Mouse (Mus musculus) forebrain, embryonic 10.5 days (tissue): Measurements from ENCODE around the gene Hbq1a. TPM values are rescaled to one million over a fixed set of nuclear protein-coding genes. Genes with fewer than 3 reads are reported as not detected.
A peak's percentile ranks its signal among the peaks of the same experiment; 100 is the strongest.
"Not testable (repeated sequence)": the region's sequence is repeated elsewhere in the genome, so short reads cannot be mapped to it uniquely, and the experiment has no call there.

Experiments used
- DNase-seq: peaks from one replicate; pipeline ENCODE4 v3.0.0-alpha.2; 2017; ENCODE audit warnings: low spot score; ENCODE audit errors: extremely low spot score
- H3K27ac ChIP-seq: fragments of 300-500 bp; sonication (generic); 2 replicates; pipeline ENCODE4 v1.5.1; 2016; ENCODE audit warnings: mild to moderate bottlenecking
- H3K27me3 ChIP-seq: fragments of 300-500 bp; sonication (generic); 2 replicates; pipeline ENCODE4 v1.6.1; 2016; ENCODE audit warnings: mild to moderate bottlenecking; ENCODE audit not compliant: poor library complexity, severe bottlenecking
- H3K36me3 ChIP-seq: fragments of 300-500 bp; sonication (generic); replicated peaks from 2 replicates; pipeline ENCODE4 v1.6.1; 2016; ENCODE audit warnings: mild to moderate bottlenecking, moderate library complexity
- H3K4me1 ChIP-seq: fragments of 300-500 bp; sonication (generic); 2 replicates; pipeline ENCODE4 v1.6.1; 2016
- H3K4me3 ChIP-seq: fragments of 300-500 bp; sonication (generic); 2 replicates; pipeline ENCODE4 v1.5.1; 2016; ENCODE audit warnings: mild to moderate bottlenecking, moderate library complexity
- H3K9me3 ChIP-seq: fragments of 300-500 bp; sonication (generic); 2 replicates; pipeline ENCODE4 v1.6.1; 2016; ENCODE audit warnings: mild to moderate bottlenecking, moderate library complexity
- WGBS: fragments of 180-500 bp; shearing (Covaris S2); methylation state at CpG from one replicate; pipeline ENCODE4 v1.1.7; 2016; 5-methylcytosine and 5-hydroxymethylcytosine counted together
- polyA plus RNA-seq: library from polyadenylated mRNA; unstranded; fragments of >200 nt; fragmentation: Nextera tagmentation; extraction: Ambion mirVana; gene quantifications from 2 replicates; pipeline ENCODE4 v1.2.1, GENCODE M21; 2016

Gene Hbq1a
- polyA plus RNA-seq, 1 experiment from 2014 or later = not detected

DNA sequence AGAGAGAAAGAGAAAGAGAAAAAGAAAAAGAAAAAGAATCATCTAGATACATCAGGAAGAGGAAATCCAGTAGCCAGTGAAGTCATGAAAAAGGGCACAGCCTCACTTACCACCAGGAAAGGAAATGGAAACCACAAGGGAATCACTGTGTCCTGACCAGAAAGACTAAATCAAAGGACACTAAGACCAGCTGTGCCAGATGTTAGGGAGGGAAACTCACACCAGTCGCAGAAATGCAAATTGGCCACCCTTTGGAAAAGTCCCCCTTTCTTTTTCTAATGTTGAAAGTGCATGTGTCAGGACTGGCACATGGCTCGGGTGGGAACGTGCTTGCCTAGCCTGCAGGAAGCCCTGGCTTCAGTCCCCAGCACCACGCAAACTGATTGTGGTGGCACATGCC lies 28.7 kb upstream of the Hbq1a start:
- Histone ChIP-seq H3K4me3 (no peak overlapping the region), H3K4me1 (peaks cover 16% of the 10 kb centered on the region), H3K9me3 (no peaks in the 10 kb centered on the region), H3K27me3 (peaks cover 1% of the 10 kb centered on the region; the same call in 1 of the 2 replicates), H3K27ac (no peak overlapping the region), H3K36me3 (no peaks in the 10 kb centered on the region)
- no peak for DNase-seq
- WGBS = 61% methylated on average over 4 of the region's 4 CpGs

DNA sequence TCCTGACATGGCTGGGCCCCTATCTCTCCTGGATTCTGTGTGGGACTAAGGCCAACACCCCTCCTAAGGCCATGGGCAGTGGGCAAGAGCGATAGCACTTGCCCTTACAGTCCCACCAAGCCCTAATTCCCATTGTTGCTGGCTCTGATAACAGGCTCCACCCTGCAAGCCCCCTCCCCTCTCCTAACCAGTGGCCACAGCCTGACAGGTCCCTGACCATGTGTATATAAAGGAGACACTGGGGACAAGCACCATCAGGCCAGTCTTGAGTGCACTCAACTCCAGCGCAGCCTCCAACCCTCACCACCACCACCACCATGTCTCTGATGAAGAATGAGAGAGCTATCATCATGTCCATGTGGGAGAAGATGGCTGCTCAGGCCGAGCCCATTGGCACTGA lies 23.5 kb upstream of the Hbq1a start, which contains the start of gene Hba-x:
Hba-x (plus strand) TSS at position 54 of the 400 bp plus-strand sequence.
- no peak for DNase-seq
- 76% methylated on average over 3 of the region's 3 CpGs for WGBS
- no peaks in the 10 kb centered on the region for H3K9me3 ChIP-seq
- H3K4me3 ChIP-seq = no peak within 1 kb of the TSS
- no peaks in the 10 kb centered on the region for H3K36me3 ChIP-seq
- peaks cover 10% of the 10 kb centered on the region for H3K4me1 ChIP-seq
- peak within 1 kb of the TSS; percentile 26; the same call in 1 of the 2 replicates for H3K27ac ChIP-seq
- H3K27me3 ChIP-seq = peaks cover 30% of the 10 kb centered on the region

DNA sequence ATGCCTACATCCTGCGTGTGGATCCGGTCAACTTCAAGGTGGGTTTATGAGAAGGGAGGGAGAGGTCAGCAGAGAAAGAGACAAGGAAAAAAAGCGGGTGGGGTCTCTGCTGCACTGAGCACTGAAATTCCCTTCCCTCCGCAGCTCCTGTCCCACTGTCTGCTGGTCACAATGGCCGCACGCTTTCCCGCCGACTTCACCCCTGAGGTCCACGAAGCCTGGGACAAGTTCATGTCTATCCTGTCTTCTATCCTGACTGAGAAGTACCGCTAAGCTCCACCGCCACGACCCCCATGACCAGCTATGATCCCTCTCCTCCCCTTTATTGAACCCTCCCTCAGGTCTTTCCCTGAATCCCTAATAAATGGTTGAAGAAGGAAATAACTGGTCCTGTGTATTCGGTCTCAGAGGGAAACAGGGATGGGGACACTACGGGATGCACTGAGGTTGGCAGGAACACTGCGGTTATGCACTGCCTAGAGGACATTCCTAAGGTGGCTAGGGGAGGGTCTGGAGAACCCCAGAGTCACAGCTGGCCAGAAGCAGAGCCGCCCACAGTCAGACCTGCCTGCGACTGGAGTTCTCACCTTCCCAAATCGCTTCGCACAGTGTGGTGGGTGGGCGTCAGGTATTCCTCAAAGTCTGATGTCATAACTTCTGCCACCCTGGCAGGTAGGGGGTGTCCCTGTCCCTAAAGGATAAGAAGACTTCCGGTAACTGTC lies 22.0 kb upstream of the Hbq1a start:
- Histone ChIP-seq H3K4me1 (peaks cover 10% of the 10 kb centered on the region), H3K9me3 (no peaks in the 10 kb centered on the region), H3K27ac (no peak overlapping the region), H3K36me3 (no peaks in the 10 kb centered on the region), H3K4me3 (no peak overlapping the region), H3K27me3 (peaks cover 35% of the 10 kb centered on the region)
- 74% methylated on average over 21 of the region's 21 CpGs for WGBS
- DNase-seq = peak; percentile 26

DNA sequence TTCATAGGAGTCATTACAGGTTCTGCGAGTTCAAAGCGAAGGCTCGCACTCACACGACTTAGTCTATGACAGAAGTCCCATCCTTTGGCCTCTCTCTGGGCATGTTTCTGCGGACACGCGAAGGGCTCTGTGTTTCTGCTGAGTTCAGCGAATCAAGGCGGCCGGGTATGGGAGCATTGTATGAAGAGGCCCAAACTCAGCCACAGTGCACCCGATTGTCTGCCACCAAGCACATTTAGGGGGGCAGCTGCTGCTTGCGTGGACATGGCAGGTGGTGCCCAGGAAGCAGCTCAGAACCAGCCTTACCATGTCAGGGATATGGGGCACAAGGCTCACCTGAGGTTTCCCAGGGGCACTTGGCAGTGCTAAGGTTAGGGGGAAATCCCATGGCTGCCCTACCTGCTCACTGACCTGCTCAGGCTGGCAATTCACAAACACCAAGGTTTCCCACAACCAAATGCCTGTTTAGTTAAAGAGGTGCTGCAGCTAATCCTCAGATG lies 21.4 kb upstream of the Hbq1a start:
- WGBS = 83% methylated on average over 12 of the region's 12 CpGs
- H3K27ac ChIP-seq = 0 out of 2 replicates have a peak overlapping the region, but pooled peaks have one; percentile 20
- no peaks in the 10 kb centered on the region for H3K9me3 ChIP-seq
- H3K36me3 ChIP-seq = no peaks in the 10 kb centered on the region
- peaks cover 35% of the 10 kb centered on the region for H3K27me3 ChIP-seq
- no peak overlapping the region for H3K4me3 ChIP-seq
- no peak for DNase-seq
- peaks cover 10% of the 10 kb centered on the region for H3K4me1 ChIP-seq

DNA sequence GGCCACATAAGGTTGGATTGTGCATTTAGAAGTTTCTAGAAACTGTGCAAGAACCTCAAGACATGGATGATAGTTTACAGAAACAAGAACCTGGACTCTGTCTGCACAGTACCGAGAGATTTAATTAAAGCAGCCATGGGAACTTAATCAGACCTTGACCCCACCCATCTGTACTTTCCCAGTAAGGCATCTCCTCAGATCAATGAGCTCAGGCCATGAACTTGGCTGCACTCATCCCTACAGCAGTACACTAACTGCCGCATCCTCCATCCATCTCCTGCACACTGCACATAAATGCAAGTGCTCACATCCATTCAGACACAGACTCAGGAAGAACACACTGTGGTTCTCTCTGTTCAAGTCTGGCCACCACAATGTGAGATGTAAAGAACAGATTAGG lies 19.2 kb upstream of the Hbq1a start:
- DNase-seq = no peak
- Histone ChIP-seq H3K4me1 (peaks cover 10% of the 10 kb centered on the region), H3K4me3 (no peak overlapping the region), H3K9me3 (no peaks in the 10 kb centered on the region), H3K27me3 (peaks cover 35% of the 10 kb centered on the region), H3K27ac (no peak overlapping the region), H3K36me3 (no peaks in the 10 kb centered on the region)
- 74% methylated on average over 2 of the region's 2 CpGs for WGBS

DNA sequence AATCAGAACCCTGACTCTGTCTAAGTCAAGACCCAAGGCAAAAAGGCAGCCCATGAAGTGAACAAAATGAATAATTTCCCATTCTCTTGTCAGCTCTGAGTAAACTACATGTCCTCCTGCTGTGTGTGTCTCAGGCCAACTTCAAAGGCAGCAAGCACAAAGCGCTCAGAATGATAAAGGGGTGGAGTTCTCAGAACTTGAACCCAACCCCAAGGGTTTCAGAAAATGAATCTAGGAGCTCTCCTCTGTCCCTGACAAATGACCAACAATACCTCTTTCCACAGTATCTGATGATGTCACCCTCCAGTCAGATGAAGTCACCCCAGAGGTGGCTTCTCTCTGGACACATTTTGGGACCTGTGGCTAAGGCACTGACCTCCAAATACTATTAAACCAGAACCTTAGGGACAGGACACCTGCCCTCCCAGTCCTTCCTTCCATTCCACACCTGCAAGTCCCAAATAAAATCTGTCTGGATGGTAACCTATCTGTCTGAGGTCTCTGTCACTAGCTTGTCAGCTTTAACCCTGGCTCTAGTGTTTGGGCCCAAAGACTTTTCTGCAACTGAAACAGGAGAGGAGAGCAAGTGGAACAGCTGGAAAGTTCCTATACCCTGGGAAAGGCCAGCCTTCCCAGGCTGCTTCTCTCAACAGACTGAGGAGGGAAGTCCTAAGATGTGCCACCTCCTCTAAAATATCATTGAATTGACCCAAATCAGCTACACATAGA lies 18.3 kb upstream of the Hbq1a start:
- Histone ChIP-seq H3K27me3 (peaks cover 30% of the 10 kb centered on the region), H3K4me1 (peaks cover 10% of the 10 kb centered on the region), H3K36me3 (no peaks in the 10 kb centered on the region), H3K9me3 (no peaks in the 10 kb centered on the region), H3K4me3 (no peak overlapping the region), H3K27ac (no peak overlapping the region)
- WGBS = 73% methylated on average over 1 of the region's 1 CpGs
- DNase-seq = no peak

DNA sequence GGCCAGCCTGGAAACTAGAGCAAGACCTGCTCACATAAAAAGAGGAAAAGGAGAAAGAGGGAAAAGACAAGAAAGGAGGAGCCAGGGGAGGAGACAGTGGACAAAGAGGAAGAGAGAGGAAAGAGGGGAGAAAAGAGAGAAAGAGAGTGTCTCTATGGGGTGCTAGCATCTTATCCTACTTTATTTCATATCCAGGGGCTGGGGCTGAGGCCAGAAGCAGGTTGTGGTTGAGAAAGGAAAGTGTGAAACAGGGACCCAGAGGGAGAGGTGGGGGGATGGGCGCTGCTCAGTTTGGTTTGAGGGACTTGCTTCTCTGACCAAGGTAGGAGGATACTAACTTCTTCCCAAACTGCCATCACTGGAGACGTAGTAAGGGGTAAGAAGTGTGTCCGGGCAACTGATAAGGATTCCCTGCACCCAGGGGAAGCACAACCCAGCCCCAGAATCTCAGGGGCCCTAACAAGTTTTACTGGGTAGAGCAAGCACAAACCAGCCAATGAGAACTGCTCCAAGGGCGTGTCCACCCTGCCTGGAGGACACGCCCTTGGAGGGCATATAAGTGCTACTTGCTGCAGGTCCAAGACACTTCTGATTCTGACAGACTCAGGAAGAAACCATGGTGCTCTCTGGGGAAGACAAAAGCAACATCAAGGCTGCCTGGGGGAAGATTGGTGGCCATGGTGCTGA lies 16.6 kb upstream of the Hbq1a start, which contains the start of gene Hba-a1:
Hba-a1 (plus strand) TSS at position 421 of the 687 bp plus-strand sequence.
- 56% methylated on average over 1 of the region's 5 CpGs for WGBS
- not testable (repeated sequence) for DNase-seq, H3K4me3 ChIP-seq, H3K9me3 ChIP-seq, H3K36me3 ChIP-seq, H3K4me1 ChIP-seq, H3K27ac ChIP-seq
- peaks cover 30% of the 10 kb centered on the region for H3K27me3 ChIP-seq

DNA sequence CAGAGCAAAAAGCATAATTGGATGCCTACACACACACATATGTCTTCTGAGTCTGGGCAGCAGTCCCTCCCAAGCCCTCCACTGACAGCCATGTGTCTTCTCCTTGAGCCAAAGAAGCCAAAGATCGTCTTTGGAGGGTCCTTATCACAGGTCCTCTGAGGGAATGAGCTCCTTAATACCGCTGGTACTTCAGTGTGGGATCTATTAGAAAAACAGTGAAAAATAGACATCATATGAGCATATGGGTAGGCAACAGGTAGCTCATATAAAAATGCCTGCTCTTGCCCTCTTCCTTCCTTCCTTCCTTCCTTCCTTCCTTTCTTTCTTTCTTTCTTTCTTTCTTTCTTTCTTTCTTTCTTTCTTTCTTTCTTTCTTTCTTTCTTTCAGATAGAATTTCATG lies 15.3 kb upstream of the Hbq1a start:
- 61% methylated on average over 2 of the region's 2 CpGs for WGBS

DNA sequence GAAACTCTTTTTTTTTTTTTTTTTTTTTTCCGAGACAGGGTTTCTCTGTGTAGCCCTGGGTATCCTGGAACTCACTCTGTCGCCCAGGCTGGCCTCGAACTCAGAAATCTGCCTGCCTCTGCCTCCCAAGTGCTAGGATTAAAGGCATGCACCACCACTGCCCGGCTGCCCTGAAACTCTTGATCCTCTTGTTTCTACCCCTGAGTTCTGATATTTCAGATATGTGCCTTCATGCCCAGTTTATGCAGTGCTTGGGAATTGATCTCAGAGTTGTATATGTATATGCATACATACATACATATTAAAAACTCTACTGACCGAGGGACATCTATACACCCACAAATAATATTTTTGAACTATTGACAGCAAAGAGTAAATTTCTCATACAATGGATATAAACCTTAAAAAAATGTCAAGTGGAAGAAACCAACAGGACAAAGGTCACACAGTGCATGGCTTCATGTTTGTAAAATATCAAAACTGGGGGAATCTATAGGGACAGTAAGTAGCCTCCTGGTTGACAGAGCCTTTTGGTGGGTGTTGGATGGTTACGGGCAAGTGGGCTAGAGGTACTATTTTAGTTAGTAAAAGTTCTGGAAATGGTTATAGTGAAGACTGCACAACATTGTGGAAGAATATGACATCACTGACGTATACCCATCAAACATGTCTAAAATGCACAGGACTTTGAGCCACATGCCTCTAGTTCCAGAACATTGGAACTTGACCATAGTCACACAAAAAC lies 14.7 kb upstream of the Hbq1a start:
- H3K4me1 ChIP-seq = no peaks in the 10 kb centered on the region
- no peak overlapping the region for H3K27ac ChIP-seq
- H3K4me3 ChIP-seq = no peak overlapping the region
- 83% methylated on average over 7 of the region's 7 CpGs for WGBS
- no peak for DNase-seq
- H3K36me3 ChIP-seq = no peaks in the 10 kb centered on the region
- H3K27me3 ChIP-seq = peaks cover 22% of the 10 kb centered on the region
- no peaks in the 10 kb centered on the region for H3K9me3 ChIP-seq

More for the DNA sequence above, 15.3 kb upstream of the Hbq1a start:
- DNase-seq, H3K27ac ChIP-seq, H3K36me3 ChIP-seq, H3K4me1 ChIP-seq, H3K9me3 ChIP-seq, H3K4me3 ChIP-seq: not testable (repeated sequence)
- H3K27me3 ChIP-seq = peaks cover 22% of the 10 kb centered on the region

DNA sequence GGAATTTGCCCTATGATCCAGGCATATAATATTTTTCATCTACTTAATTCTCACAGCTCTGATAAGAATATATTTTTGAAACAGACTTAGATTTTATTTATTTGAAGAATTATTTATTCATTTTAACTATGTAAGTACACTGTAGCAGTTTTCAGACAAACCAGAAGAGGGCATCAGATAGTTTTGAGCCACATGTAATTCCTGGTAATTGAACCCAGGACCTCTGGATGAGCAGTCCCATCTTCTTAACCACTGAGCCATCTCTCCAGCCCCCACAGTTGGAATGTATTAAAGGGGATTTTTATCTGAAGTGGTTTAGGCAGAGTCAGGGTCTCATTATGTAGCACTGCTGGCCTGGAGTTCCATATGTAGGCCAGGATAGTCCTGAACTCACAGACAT lies 14.0 kb upstream of the Hbq1a start:
- peaks cover 22% of the 10 kb centered on the region for H3K27me3 ChIP-seq
- not testable (repeated sequence) for H3K9me3 ChIP-seq, H3K36me3 ChIP-seq, H3K27ac ChIP-seq, DNase-seq, H3K4me3 ChIP-seq, H3K4me1 ChIP-seq

DNA sequence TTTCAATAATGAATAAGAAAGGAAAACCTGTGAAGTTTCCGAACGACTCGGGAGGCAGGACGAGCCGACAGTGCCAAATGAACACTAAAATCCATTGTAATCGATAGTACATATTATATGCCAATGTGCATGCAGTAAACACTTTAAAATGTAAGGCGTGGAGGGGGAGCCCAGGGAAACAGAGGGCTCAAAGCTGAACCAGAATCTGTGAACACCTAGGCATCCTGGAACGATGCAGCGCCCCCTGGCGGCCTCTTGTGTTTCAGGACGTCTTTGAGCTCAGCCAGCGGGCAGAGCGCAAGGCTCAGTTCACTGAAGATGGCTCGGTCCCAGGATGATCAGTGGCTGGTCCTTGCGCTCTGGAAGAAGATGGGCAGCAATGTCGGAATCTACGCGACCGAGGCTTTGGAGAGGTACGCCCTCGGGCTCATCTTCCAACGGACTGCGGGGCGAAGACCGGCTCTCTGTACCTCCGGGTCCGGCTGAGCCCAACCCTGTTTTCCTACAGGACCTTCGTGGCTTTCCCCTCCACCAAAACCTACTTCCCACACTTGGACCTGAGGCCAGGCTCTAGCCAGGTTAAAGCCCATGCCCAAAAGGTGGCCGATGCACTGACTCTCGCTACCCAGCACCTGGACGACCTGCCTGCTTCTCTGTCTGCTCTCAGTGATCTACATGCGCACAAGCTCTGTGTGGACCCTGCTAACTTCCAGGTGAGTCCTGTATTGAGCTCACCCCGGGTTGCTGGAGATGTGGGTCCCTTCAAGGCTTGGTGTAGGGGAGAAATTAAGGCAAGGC lies 13.0 kb upstream of the Hbq1a start, which contains the start of gene Hbq1b:
Hbq1b (plus strand) TSS at position 271 of the 798 bp plus-strand sequence.
- not testable (repeated sequence) for H3K36me3 ChIP-seq, H3K9me3 ChIP-seq, H3K4me1 ChIP-seq
- WGBS = 22% methylated on average over 31 of the region's 33 CpGs
- Histone ChIP-seq H3K27me3 (peaks cover 18% of the 10 kb centered on the region), H3K4me3 (peak within 1 kb of the TSS; percentile 43), H3K27ac (0 out of 2 replicates have a peak within 1 kb of the TSS, but pooled peaks have one; percentile 22)
- DNase-seq = peak; percentile 64
